Mouse (Mus musculus): ENCODE results near the gene Crybg1. TPM values are rescaled to one million over a fixed set of nuclear protein-coding genes. Genes with fewer than 3 reads are reported as not detected.

The Crybg1 gene
- polyA plus RNA-seq (2012; rRNA removed), result 17.7 and 22.2 TPM in 2 replicates

GRCm38 (mm10) chr10:44148337-44149317, at the start of gene Crybg1:
Gene Crybg1, minus strand, starts transcription at chr10:44148853.
- peak; percentile 91 for DNase-seq (ENCODE audit: low spot score)

- no peak for DNase-seq (ENCODE audit: low spot score)
Measured at GRCm38 (mm10) chr10:44177365-44177764, 28.7 kb upstream of the Crybg1 start.

- DNase-seq (ENCODE audit: low spot score), result no peak
Measured at GRCm38 (mm10) chr10:44176548-44176947, 27.9 kb upstream of the Crybg1 start.

GRCm38 (mm10) chr10:44176120-44176519, 27.5 kb upstream of the Crybg1 start:
- DNase-seq (ENCODE audit: low spot score), result no peak

GRCm38 (mm10) chr10:44170145-44170544, 21.5 kb upstream of the Crybg1 start:
- DNase-seq (ENCODE audit: low spot score), result no peak

- DNase-seq (ENCODE audit: low spot score), result no peak
Measured at GRCm38 (mm10) chr10:44167061-44167460, 18.4 kb upstream of the Crybg1 start.

- no peak for DNase-seq (ENCODE audit: low spot score)
Measured at GRCm38 (mm10) chr10:44164258-44164975, 15.8 kb upstream of the Crybg1 start.

- DNase-seq (ENCODE audit: low spot score), result no peak
Measured at GRCm38 (mm10) chr10:44163028-44163427, 14.4 kb upstream of the Crybg1 start.

- DNase-seq (ENCODE audit: low spot score), result no peak
Measured at GRCm38 (mm10) chr10:44160150-44160549, 11.5 kb upstream of the Crybg1 start.

GRCm38 (mm10) chr10:44157489-44157888, 8.8 kb upstream of the Crybg1 start:
- no peak for DNase-seq (ENCODE audit: low spot score)

- DNase-seq (ENCODE audit: low spot score), result no peak
Measured at GRCm38 (mm10) chr10:44150501-44150900, 1.8 kb upstream of the Crybg1 start.

- no peak for DNase-seq (ENCODE audit: low spot score)
Measured at GRCm38 (mm10) chr10:44143401-44143800, 5.3 kb downstream of the Crybg1 start.

- DNase-seq (ENCODE audit: low spot score), result no peak
Measured at GRCm38 (mm10) chr10:44138137-44138855, 10.4 kb downstream of the Crybg1 start.

GRCm38 (mm10) chr10:44126047-44126446, 22.6 kb downstream of the Crybg1 start:
- no peak for DNase-seq (ENCODE audit: low spot score)

- DNase-seq (ENCODE audit: low spot score), result no peak
Measured at GRCm38 (mm10) chr10:44124400-44124933, 24.2 kb downstream of the Crybg1 start.

- no peak for DNase-seq (ENCODE audit: low spot score)
Measured at GRCm38 (mm10) chr10:44118616-44119015, 30.0 kb downstream of the Crybg1 start.

GRCm38 (mm10) chr10:44116796-44117195, 31.9 kb downstream of the Crybg1 start:
- no peak for DNase-seq (ENCODE audit: low spot score)

GRCm38 (mm10) chr10:44114611-44115010, 34.0 kb downstream of the Crybg1 start:
- no peak for DNase-seq (ENCODE audit: low spot score)

GRCm38 (mm10) chr10:44112005-44112675, 36.5 kb downstream of the Crybg1 start:
- no peak for DNase-seq (ENCODE audit: low spot score)

- no peak for DNase-seq (ENCODE audit: low spot score)
Measured at GRCm38 (mm10) chr10:44111168-44111567, 37.5 kb downstream of the Crybg1 start.

GRCm38 (mm10) chr10:44110460-44110859, 38.2 kb downstream of the Crybg1 start:
- no peak for DNase-seq (ENCODE audit: low spot score)

Measured in urinary bladder, adult 2 months (tissue).